Mouse (Mus musculus) hindlimb bud, embryonic 11.5 days (tissue): Measurements from ENCODE around the gene Tra2a.

Source experiments
- DNase-seq: peaks from one replicate; pipeline ENCODE4 v3.0.0-alpha.2; 2012; ENCODE audit warnings: low read depth, low spot score; ENCODE audit errors: extremely low spot score

Gene Tra2a

DNA sequence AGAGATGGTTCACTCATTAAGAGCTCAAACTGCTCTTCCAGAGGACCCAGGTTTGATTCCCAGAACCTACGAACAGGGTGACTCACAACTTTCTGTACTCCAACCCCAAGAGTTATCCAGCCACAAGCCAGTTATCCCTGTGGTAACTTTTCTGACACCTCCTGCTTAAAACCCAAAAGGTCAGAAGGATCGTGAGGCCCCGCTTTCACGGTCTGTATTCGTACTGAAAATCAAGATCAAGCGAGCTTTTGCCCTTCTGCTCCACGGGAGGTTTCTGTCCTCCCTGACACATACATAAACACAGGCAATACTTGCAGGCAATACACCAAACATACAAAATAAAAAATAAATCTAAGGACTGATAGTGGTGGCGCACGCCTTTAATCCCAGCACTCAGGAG lies 27.5 kb downstream of the Tra2a start:
- DNase-seq = peak; percentile 100

DNA sequence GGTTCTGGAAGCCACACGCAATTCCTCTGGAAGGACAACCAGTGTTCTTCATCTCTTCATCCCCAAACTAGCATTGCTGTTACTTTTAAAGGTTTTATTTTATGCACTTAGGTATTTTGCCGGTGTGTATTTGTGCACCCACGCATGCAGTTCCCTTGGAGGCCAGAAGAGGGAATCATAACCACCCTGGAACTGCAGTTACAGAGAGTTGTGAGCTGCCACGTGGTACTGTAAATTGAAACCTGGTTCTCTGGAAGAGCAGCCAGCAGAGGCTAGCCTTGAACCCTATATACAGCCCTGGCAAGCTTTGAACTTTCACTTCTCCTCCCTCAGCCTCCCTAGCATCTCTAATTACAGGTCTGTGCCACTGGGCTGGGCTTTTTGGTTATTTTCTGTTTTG lies 30.5 kb downstream of the Tra2a start:
- no peak for DNase-seq

DNA sequence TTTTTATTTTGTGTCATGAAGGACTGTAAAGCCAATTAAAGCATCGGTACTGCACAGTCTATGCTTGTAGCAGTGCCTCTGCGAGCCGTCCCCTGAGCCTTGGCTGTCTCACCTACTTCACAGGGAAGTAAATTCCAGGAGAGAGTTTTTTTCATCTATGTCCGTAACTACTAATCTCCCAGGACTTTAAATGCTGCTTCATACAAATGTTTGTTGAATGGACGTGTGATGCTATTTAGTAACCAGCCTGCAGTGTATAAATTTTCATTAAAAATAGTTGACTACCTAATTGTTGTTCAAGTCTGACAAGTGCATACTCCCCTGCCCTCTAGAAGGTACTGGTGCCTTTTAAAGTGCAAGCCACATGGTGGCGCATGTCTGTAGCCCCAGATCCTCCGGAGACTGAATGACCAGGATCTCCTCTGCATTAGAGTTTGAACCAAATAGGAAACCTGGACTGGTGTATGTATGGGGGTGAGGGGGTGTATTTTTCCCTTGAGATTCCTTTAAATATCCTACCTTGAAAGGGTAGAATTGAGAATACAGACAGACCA lies 35.6 kb downstream of the Tra2a start:
- no peak for DNase-seq

DNA sequence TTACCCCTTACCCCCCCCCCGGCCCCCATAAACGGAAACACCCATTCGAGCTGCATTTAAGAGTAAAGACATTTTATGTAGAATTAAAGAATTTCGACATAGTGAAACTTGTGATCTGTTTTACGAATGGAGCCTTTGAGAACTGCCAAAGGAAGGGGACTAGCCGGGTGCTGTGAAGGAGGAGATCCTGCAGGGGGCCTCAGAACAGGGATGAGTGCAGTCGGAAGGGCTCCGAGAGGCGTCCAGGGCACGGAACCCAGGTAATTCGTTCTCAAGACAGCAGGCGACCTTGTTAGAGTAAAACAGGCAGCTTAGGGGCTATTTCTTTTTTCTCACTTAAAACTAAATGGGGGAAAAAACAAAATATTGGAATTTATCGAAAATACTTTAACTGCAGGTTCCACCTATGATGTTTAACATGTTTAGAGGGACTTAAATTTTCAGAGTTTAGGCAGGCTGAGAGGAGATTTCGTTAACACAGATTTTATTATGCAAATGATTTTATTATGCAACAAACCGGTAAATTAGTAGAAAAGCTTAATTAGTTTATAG lies 36.6 kb downstream of the Tra2a start:
- no peak for DNase-seq

DNA sequence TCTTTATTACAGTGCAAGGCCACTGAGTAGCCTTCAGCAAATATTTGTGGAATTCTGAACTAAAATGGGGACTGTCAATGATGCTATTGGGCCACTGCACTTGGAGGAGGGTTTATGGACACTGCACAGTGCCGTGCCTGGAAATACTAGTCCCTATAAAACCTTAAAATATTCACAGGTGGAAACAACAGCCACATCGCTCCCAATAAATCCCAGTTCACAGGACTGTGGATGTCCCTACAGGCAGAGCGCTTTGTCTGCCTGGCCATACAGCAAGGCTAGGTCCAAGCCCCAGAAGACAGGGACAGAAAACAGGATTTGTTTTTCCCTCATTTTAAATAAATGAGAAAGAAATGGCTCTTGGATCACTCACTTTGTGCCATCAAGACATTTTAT lies 38.1 kb downstream of the Tra2a start:
- no peak for DNase-seq

DNA sequence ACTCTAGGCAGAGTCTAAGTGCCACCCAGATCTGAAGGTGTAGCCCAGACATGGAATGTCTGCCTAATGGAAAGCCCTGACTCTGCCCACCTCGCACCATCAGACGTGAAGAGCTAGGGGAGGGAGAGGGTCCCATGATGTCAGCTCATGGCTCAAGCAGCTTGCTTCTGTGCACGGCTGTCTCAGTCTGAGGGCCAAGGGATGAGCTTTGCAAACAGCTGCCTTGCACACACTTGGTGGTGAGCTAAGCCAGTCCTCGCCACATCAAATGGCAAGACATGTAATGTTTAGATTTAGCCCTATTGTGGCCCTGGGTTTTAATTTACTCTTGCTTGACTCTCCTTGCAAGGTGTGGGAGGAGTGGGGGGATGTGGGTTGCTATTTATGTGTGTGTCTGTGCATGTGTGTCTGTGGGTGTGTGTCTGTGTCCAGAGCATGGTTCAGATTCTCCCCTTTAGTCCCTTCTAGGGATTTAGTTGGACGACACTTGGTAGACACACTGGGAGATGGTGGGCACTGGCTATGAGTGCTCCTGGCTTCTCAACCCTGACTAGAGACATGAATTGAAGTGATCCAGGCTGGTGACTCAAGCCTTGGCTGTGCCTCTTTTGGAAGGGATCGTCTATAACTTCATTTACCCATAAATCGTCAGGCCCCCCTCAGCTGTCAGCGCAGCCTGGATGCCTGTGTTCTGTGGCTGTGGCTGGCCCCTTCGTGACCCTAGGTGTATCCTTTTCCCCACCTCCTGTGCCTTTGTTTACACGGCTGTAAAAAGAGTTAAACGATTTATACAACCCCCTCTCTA lies 38.7 kb downstream of the Tra2a start:
- no peak for DNase-seq

DNA sequence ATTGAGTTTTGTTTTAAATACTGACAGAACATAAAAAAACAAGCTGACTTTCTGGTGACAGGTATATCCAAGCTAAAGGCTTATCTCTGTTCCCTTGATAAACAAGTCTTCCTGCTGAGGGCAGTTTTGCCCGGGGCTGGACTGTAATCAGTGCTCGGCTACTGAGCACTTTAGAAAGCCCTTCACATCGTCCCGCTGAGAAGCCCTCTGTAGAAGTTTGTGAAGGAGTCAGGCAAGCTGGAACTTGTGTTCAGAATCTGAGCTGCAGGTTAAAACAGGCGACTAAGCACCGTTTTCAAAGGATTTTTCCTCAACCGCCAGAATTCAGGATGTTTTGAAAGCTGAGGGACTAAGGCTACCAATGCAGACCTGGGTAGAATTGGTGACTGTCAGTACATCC lies 41.9 kb downstream of the Tra2a start:
- no peak for DNase-seq

DNA sequence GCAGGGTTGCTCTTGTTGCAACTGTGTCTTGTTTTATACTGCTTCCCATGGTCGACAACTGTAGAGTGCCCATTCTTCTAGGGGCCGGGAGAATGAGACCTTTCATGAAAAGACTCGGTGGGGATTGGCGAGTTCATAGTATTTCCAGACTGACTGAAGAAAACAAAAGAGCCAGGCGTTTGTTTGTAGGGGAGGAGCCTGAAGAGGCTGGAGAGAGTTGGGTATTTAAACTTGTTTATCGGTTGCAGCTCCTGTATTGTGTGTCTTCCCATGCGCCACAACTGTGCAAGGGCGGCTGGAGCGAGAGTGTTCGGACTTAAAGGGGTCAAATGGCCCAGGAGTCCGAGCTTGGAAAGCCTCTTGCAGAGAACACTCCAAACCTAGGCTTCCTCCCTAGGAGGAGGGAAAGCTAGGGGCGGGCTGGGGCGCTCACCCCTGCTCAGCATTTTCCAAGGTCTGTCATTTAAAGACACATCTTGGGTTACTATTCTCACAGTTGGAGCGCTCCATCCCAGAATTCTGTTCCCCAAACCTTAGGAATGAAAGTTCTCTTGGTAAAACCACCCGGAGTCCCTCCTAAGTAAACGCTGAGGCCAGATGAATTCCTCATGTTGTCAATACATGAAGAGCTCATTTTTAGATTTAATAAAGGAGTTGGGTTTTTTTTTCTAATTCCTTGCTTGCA lies 43.8 kb downstream of the Tra2a start:
- DNase-seq = no peak

DNA sequence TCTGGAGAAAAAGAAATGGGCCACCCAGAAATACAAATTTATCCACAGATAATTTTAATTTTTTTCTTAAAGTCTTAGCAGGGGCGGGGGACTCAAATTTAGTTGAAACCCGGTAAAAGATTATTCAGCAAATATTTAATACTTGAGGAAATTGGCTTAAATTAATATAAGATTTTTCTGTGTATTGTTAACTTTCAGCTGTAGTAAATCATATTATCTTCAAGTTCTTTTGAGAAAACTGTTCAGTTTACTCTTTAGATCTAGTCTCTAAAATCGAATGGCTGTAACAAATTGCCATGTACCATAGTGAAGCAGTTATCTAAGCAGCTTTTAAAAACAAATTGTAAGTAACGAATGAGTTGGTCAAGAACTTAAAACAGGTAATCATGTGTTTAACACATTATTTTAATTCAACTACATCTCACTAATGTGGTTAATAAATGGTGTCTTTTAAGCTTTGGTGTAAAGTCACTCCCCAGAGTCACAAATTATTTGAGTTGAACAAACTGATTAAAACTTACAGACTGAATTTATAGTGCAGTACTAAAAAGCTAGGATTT lies 44.8 kb downstream of the Tra2a start:
- DNase-seq = no peak

GRCm38 (mm10) chr6:49218275-49218802 lies 45.5 kb downstream of the Tra2a start:
- DNase-seq = no peak

- DNase-seq = no peak
Measured at GRCm38 (mm10) chr6:49217581-49218274, 46.1 kb downstream of the Tra2a start.

GRCm38 (mm10) chr6:49216811-49217542 lies 46.9 kb downstream of the Tra2a start:
- no peak for DNase-seq

DNA sequence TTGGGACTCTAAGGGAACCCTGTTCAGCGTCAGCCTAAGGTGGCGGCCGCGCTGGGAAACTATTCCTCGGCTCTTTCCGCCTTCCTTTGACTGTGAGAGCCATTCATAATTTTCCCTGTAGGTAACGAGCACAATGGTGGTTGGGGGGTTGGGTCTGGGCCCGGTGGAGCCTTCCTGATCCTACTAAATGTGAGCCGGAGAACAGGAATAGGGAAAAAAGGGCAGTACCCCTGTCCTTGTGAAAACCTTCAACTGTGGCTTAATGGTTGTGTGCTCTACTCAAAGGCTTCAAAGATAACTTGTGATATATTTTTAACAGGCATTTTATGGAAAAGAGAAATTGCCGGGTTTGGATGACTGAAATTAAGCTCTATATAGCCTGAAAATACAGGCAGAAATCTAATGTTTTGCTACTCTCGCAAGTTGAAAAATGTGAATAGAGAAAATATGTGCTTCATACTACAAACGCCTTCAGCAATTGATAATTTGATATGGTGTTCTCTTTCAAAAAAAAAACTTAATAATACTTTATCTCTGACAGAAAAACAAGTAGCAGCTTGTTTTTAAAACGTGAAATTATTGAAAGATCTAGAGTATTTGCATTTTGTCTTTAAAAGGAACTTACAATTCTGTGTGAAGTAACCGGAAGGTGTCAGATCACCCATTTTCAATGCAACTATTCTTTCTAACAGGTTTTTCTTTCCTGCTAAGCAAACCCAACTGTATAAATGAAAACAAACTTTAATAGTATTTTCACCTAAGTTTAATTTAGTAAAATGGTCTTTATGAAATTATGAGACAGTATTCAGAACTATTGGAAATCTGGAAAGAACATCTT lies 47.9 kb downstream of the Tra2a start:
- DNase-seq = no peak

DNA sequence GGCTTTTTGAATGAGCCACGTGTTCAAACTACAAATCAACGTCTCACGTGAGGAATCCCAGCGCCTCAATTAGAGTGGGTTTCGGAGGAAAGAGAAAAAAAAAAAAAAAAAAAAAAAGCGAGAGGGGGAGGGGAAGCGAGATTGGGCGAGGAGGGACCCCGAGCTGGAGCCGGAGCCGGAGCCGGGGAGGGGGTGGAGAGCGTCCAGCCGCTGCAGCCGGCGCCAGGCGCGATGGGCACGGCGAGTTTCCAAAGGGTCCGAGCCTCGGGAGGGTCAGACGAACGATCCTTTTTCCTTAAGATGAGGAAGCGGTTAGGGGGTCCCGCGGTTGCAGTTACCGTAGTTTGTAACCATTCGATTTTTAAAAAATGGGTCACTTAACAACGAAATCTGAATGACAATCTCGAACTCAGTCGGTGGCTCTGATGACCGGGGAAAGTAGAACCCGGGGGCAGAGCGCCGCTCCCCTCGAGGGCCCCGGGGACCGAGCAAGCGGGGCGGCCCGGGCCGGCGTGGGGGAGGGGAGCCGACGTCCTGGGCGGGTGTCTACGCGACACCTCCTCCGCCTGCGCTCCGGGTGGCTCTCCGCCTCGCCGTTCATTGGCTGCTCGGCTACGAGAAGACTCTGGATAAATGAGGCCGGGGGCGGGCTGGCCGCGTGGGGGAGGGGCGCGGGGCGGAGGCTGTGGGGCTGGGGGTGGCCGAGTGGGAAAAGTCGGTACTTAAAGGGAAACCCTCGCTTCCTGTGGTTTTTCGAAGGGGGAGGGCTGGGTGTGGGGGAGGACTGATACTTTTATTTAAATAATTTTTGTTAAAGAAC lies 48.7 kb downstream of the Tra2a start, which contains the start of gene Igf2bp3:
Igf2bp3 (minus strand) TSS at position 30 of the 820 bp plus-strand sequence.
- DNase-seq = no peak

- DNase-seq = no peak
Measured at GRCm38 (mm10) chr6:49214086-49214927, 49.5 kb downstream of the Tra2a start.

DNA sequence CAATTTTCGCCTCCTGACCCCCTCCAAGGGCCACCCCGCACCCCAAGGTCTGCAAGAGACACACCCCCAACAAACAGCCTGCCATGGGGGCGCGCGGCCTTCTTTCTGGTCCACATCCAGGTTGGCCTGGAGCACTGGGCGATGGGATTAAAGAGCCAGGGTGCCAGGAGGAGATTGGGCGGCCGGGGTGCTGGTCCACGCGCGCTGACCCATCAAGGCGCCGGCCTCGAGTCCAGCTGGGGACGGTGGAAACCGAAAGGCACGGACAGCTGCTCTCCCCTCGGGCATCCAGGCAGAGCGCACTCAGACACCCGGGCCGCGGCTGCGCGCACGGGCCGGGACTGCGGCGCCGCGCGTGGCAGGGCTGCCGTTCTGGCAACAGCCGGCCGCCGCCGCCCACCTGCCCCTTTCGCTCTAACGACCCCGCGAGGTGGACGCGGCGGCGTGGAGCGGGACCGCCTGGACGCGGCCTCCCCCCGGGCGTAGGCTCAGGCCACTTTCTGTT lies 50.2 kb downstream of the Tra2a start:
- DNase-seq = no peak

GRCm38 (mm10) chr6:49212931-49213580 lies 50.8 kb downstream of the Tra2a start:
- no peak for DNase-seq
